Mouse (Mus musculus) lung, postnatal 0 days (tissue): ENCODE data around the gene Kdm4b.

ENCODE experiments used
- CTCF ChIP-seq: IDR thresholded peaks from 2 replicates; pipeline ENCODE4 v1.5.1; 2016; ENCODE audit warnings: antibody characterized with exemption, mild to moderate bottlenecking
- EP300 ChIP-seq: IDR thresholded peaks from 2 replicates; pipeline ENCODE4 v1.6.1; 2016; ENCODE audit warnings: antibody characterized with exemption, mild to moderate bottlenecking, control low read depth

- TF ChIP-seq CTCF: no peak
- TF ChIP-seq EP300: no peak
Measured at GRCm38 (mm10) chr17:56444771-56445170, 118.9 kb downstream of the Kdm4b start.
